Comparison of ENCODE assay signal across 29 mouse cellular contexts in the genomic region with DNA sequence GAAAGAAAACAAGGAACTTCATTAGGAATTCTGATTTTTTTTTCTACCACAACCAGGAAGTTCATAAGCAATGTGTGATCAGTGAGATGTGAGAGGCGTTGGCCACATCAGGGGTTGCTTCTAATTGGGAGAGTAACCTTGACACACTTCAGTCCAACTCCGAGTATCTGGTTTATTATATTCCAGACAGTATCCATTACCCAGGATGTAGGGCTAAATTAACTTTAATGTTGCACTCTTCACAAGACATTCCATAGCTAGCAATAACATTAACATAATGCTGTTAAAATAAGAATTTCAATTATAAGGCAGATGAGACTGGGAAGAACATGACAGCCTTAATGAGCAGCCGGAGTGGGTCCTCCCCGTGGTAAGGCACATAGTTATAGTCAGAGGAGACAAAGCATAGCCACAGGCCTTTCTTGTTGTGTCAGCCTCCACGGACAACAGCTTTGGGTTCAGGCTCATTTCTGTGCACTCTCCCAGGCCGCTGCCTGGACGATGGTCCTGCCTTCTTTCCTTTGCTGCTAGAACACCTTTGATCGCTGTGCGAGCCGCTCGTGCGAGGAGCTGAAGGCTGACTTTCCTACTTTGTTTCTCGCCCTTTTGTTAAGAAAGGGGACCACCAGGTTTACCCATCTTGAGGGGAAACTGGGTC.
A peak's percentile ranks its signal among the peaks of the same experiment; 100 is the strongest.
DNase-seq lines count a peak whose midpoint lies in the region; ATAC-seq lines count a peak whose summit lies in the region.
"Had no signal": no experiment of that assay in that cellular context is flagged by ENCODE, and none has a peak within 500 bp of the region (broad histone marks: within the 10 kb centered on the region; RNA-seq: fewer than 3 reads in every experiment).

No protein-coding gene starts in this region.

- peaks cover 3% of the 10 kb centered on the region; the same call in 1 of the 2 replicates for H3K36me3 ChIP-seq in forebrain, embryonic 10.5 days (replicated peaks)
- no peaks in the 10 kb centered on the region for H3K36me3 ChIP-seq in forebrain, embryonic 15.5 days
- H3K36me3 ChIP-seq in hindbrain, embryonic 13.5 days: no peaks in the 10 kb centered on the region
- no peaks in the 10 kb centered on the region for H3K36me3 ChIP-seq in hindbrain, embryonic 16.5 days (ENCODE audit: control insufficient read depth, insufficient read depth, low read length)
- no peaks in the 10 kb centered on the region for H3K36me3 ChIP-seq in neural tube, embryonic 12.5 days
- H3K36me3 ChIP-seq: embryonic facial prominence, embryonic 15.5 days; heart, embryonic 15.5 days; stomach, embryonic 15.5 days had no signal

- H3K4me1 ChIP-seq in forebrain, embryonic 10.5 days: peaks cover 15% of the 10 kb centered on the region
- H3K4me1 ChIP-seq in forebrain, embryonic 15.5 days: 0 out of 2 replicates have a peak, but pooled peaks cover 3% of the 10 kb centered on the region
- peaks cover 11% of the 10 kb centered on the region; the same call in 1 of the 2 replicates for H3K4me1 ChIP-seq in hindbrain, embryonic 13.5 days (replicated peaks)
- no peaks in the 10 kb centered on the region for H3K4me1 ChIP-seq in hindbrain, embryonic 16.5 days (ENCODE audit: control insufficient read depth, insufficient read depth, low read depth, low read length)
- H3K4me1 ChIP-seq in neural tube, embryonic 12.5 days: peaks cover 2% of the 10 kb centered on the region; the same call in 1 of the 2 replicates
- H3K4me1 ChIP-seq: embryonic facial prominence, embryonic 10.5 days; embryonic facial prominence, embryonic 15.5 days; heart, embryonic 15.5 days; stomach, embryonic 15.5 days had no signal

- ATAC-seq in forebrain, embryonic 15.5 days (replicated peaks): no peak
- peak; percentile 52; the same call in 1 of the 2 replicates for ATAC-seq in hindbrain, embryonic 13.5 days (ENCODE audit: low FRiP score)
- ATAC-seq in hindbrain, embryonic 16.5 days: no peak
- ATAC-seq in neural tube, embryonic 12.5 days (ENCODE audit: low FRiP score, low read depth): 0 out of 2 replicates have a peak, but pooled peaks have one; percentile 13
- ATAC-seq: activated CD4-positive, CD25-positive, alpha-beta regulatory T cell, adult 4 months; forebrain, embryonic 14.5 days; intestine, postnatal 0 days had no signal

- H3K27ac ChIP-seq in forebrain, embryonic 10.5 days: peak overlapping the region; percentile 56; the same call in 1 of the 2 replicates
- H3K27ac ChIP-seq in forebrain, embryonic 15.5 days (replicated peaks): no peak overlapping the region
- peak overlapping the region; percentile 62; the same call in 1 of the 2 replicates for H3K27ac ChIP-seq in hindbrain, embryonic 13.5 days
- H3K27ac ChIP-seq in hindbrain, embryonic 16.5 days (ENCODE audit: low read depth, low read length): no peak overlapping the region
- no peak overlapping the region for H3K27ac ChIP-seq in neural tube, embryonic 12.5 days
- H3K27ac ChIP-seq: embryonic facial prominence, embryonic 10.5 days; embryonic facial prominence, embryonic 15.5 days; heart, embryonic 15.5 days; liver, embryonic 14.5 days; stomach, embryonic 15.5 days had no signal

- no peak for DNase-seq in forebrain, embryonic 10.5 days (ENCODE audit: extremely low spot score, low spot score)
- DNase-seq in neural tube, embryonic 10.5 days (ENCODE audit: extremely low spot score, low spot score): no peak
- DNase-seq in left cerebral cortex, adult 8-10 months (ENCODE audit: low spot score in 2 of 2): no peak
- DNase-seq in cerebellum, postnatal 25 days: no peak
- DNase-seq: adrenal gland, adult 2 months; adrenal gland, postnatal 36 days; cerebellum, adult 2 months; cerebellum, postnatal 14 days; heart, postnatal 4 days; kidney, adult 9 months; kidney, postnatal 10 days; layer of hippocampus, adult 9-11 months; liver; lung, embryonic 14.5 days; lung, postnatal 14 days; right cerebral cortex, postnatal 25 days had no signal

- H3K9ac ChIP-seq in forebrain, embryonic 15.5 days (replicated peaks): no peak overlapping the region
- no peak overlapping the region for H3K9ac ChIP-seq in hindbrain, embryonic 13.5 days
- H3K9ac ChIP-seq in hindbrain, embryonic 16.5 days (ENCODE audit: low read depth, low read length): no peak overlapping the region
- H3K9ac ChIP-seq in neural tube, embryonic 12.5 days: no peak overlapping the region
- H3K9ac ChIP-seq: embryonic facial prominence, embryonic 15.5 days; heart, embryonic 15.5 days; liver, embryonic 14.5 days; lung, embryonic 14.5 days; stomach, embryonic 15.5 days had no signal

- no peaks in the 10 kb centered on the region for H3K9me3 ChIP-seq in forebrain, embryonic 10.5 days
- H3K9me3 ChIP-seq in forebrain, embryonic 15.5 days: no peaks in the 10 kb centered on the region
- no peaks in the 10 kb centered on the region for H3K9me3 ChIP-seq in hindbrain, embryonic 13.5 days
- H3K9me3 ChIP-seq in hindbrain, embryonic 16.5 days (ENCODE audit: control insufficient read depth, low read length): no peaks in the 10 kb centered on the region
- H3K9me3 ChIP-seq in neural tube, embryonic 12.5 days: no peaks in the 10 kb centered on the region
- H3K9me3 ChIP-seq: embryonic facial prominence, embryonic 10.5 days; embryonic facial prominence, embryonic 15.5 days; heart, embryonic 15.5 days; stomach, embryonic 15.5 days had no signal

- H3K4me3 ChIP-seq in forebrain, embryonic 10.5 days: no peak overlapping the region
- H3K4me3 ChIP-seq in forebrain, embryonic 15.5 days: no peak overlapping the region
- no peak overlapping the region for H3K4me3 ChIP-seq in hindbrain, embryonic 13.5 days
- H3K4me3 ChIP-seq in hindbrain, embryonic 16.5 days (ENCODE audit: low read length): no peak overlapping the region
- H3K4me3 ChIP-seq in neural tube, embryonic 12.5 days: no peak overlapping the region
- H3K4me3 ChIP-seq: embryonic facial prominence, embryonic 10.5 days; embryonic facial prominence, embryonic 15.5 days; heart, embryonic 15.5 days; stomach, embryonic 15.5 days had no signal

- H3K4me2 ChIP-seq in forebrain, embryonic 15.5 days (replicated peaks): no peak overlapping the region
- no peak overlapping the region for H3K4me2 ChIP-seq in hindbrain, embryonic 13.5 days
- no peak overlapping the region for H3K4me2 ChIP-seq in hindbrain, embryonic 16.5 days (ENCODE audit: low read length)
- no peak overlapping the region for H3K4me2 ChIP-seq in neural tube, embryonic 12.5 days (replicated peaks)
- H3K4me2 ChIP-seq: embryonic facial prominence, embryonic 15.5 days; heart, embryonic 15.5 days; lung, embryonic 14.5 days; stomach, embryonic 15.5 days had no signal

- no peaks in the 10 kb centered on the region for H3K27me3 ChIP-seq in forebrain, embryonic 10.5 days (ENCODE audit: poor library complexity, severe bottlenecking)
- no peaks in the 10 kb centered on the region for H3K27me3 ChIP-seq in forebrain, embryonic 15.5 days
- H3K27me3 ChIP-seq in hindbrain, embryonic 13.5 days: no peaks in the 10 kb centered on the region
- no peaks in the 10 kb centered on the region for H3K27me3 ChIP-seq in hindbrain, embryonic 16.5 days (replicated peaks; ENCODE audit: control insufficient read depth, insufficient read depth, low read length)
- H3K27me3 ChIP-seq in neural tube, embryonic 12.5 days (replicated peaks): no peaks in the 10 kb centered on the region
- H3K27me3 ChIP-seq: CH12.LX; embryonic facial prominence, embryonic 15.5 days; heart, embryonic 15.5 days; stomach, embryonic 15.5 days had no signal

- 67% methylated on average over 13 of the region's 13 CpGs for WGBS in forebrain, embryonic 10.5 days
- whole genome bisulfite sequencing in forebrain, embryonic 15.5 days: 26% methylated on average over 13 of the region's 13 CpGs
- 66% methylated on average over 13 of the region's 13 CpGs for WGBS in hindbrain, embryonic 13.5 days
- 66% methylated on average over 13 of the region's 13 CpGs for WGBS in hindbrain, embryonic 16.5 days
- 76% methylated on average over 13 of the region's 13 CpGs for WGBS in neural tube, embryonic 12.5 days

Comparison
In these comparisons a context has a peak if more than half of its experiments do, and no peak if none do; other contexts are left out.
1. H3K27ac ChIP-seq: peak in forebrain, embryonic 10.5 days (single experiment) and hindbrain, embryonic 13.5 days (single experiment); none in forebrain, embryonic 15.5 days (single experiment), hindbrain, embryonic 16.5 days (single experiment) and neural tube, embryonic 12.5 days (single experiment).
2. ATAC-seq: peak in hindbrain, embryonic 13.5 days (single experiment) and neural tube, embryonic 12.5 days (single experiment); none in forebrain, embryonic 15.5 days (single experiment) and hindbrain, embryonic 16.5 days (single experiment).